Mouse (Mus musculus): ENCODE measurements around the gene Rars2.

DNA sequence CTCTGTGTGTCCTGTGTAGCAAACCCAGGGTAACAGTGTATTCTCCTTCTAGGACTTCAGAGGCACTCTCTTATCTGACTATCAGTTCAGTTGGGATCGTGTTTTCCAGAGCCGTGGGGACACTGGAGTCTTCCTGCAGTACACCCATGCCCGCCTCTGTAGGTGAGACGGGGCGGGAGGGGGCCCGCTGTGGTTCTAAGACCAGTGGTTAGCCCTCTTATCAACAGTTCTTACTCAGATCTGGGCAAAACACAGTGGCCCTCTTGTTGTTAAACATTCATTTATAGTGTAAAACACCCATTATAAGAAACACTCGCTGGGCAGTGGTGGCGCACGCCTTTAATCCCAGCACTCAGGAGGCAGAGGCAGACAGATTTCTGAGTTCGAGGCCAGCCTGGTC, 41.3 kb downstream of the Rars2 start:
- no peak for TF ChIP-seq CTCF (IDR thresholded peaks at IDR 0.05; ENCODE audit: extremely low read depth, insufficient read depth, insufficient read length, insufficient replicate concordance)
- TF ChIP-seq POLR2A (IDR thresholded peaks at IDR 0.05; ENCODE audit: low read depth, low read length), result no peak

Measured in spleen, adult 2 months (tissue).